Mouse (Mus musculus) liver, embryonic 12.5 days (tissue): ENCODE data around the gene Slit3. TPM values are rescaled to one million over a fixed set of nuclear protein-coding genes. Genes with fewer than 3 reads are reported as not detected.

ENCODE experiments used
- ATAC-seq: fragments of 200-750 bp; cut with Nextera tagmentation; 2 replicates; pipeline ENCODE4 v1.8.0; 2017; ENCODE audit warnings: moderate number of reproducible peaks, mild to moderate bottlenecking, moderate library complexity
- H3K27ac ChIP-seq: fragments of 300-500 bp; sonication (generic); 2 replicates; pipeline ENCODE4 v1.5.1; 2016; ENCODE audit warnings: mild to moderate bottlenecking
- H3K27me3 ChIP-seq: fragments of 300-500 bp; sonication (generic); replicated peaks from 2 replicates; pipeline ENCODE4 v1.6.1; 2016; ENCODE audit warnings: mild to moderate bottlenecking, moderate library complexity
- H3K36me3 ChIP-seq: fragments of 300-500 bp; sonication (generic); 2 replicates; pipeline ENCODE4 v1.6.1; 2016; ENCODE audit warnings: mild to moderate bottlenecking, moderate library complexity
- H3K4me1 ChIP-seq: fragments of 300-500 bp; sonication (generic); 2 replicates; pipeline ENCODE4 v1.6.1; 2016
- H3K4me2 ChIP-seq: fragments of 300-500 bp; sonication (generic); 2 replicates; pipeline ENCODE4 v1.6.1; 2016; ENCODE audit warnings: mild to moderate bottlenecking, moderate library complexity
- H3K4me3 ChIP-seq: fragments of 300-500 bp; sonication (generic); 2 replicates; pipeline ENCODE4 v1.5.1; 2016; ENCODE audit warnings: mild to moderate bottlenecking, moderate library complexity
- H3K9ac ChIP-seq: fragments of 300-500 bp; sonication (generic); 2 replicates; pipeline ENCODE4 v1.6.1; 2016; ENCODE audit warnings: mild to moderate bottlenecking, moderate library complexity
- H3K9me3 ChIP-seq: fragments of 300-500 bp; sonication (generic); replicated peaks from 2 replicates; pipeline ENCODE4 v1.6.1; 2016; ENCODE audit warnings: mild to moderate bottlenecking, moderate library complexity
- WGBS: fragments of 180-500 bp; shearing (Covaris S2); methylation state at CpG from one replicate; pipeline ENCODE4 v1.1.7; 2016; ENCODE audit not compliant: insufficient replicate concordance; 5-methylcytosine and 5-hydroxymethylcytosine counted together
- polyA plus RNA-seq: library from polyadenylated mRNA; unstranded; fragments of >200 nt; fragmentation: Nextera tagmentation; extraction: Ambion mirVana; gene quantifications from 2 replicates; pipeline ENCODE4 v1.2.1, GENCODE M21; 2016

The Slit3 gene
- polyA plus RNA-seq, 1 experiment from 2014 or later = 1.6 TPM

DNA sequence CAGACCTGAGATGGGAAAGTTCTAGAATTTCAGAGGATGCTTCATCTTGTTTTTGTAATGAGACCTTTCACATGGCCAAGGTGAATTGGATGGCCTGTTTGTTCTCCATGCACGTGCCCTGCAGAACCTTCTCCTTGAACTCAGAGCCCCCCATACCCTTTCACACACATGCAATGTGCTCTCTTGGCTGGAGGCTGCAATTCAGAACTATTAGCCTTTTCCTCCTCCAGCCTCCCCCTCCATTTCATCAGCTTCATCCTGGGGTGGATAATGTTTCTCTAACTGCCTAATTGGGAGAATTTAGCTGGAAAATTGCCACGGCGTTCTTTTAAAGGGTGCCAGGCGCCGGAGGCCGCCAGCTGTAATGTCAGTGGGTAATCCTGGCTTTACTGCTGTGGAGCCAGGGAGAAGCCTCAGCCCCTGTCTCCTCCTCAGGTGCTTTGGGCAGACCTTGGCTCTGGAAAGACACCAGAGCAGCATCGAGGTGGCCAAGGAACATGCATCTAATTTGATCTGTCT, 178.9 kb downstream of the Slit3 start:
- H3K9ac ChIP-seq = no peak overlapping the region
- ATAC-seq = no peak
- WGBS = 79% methylated on average over 7 of the region's 7 CpGs

DNA sequence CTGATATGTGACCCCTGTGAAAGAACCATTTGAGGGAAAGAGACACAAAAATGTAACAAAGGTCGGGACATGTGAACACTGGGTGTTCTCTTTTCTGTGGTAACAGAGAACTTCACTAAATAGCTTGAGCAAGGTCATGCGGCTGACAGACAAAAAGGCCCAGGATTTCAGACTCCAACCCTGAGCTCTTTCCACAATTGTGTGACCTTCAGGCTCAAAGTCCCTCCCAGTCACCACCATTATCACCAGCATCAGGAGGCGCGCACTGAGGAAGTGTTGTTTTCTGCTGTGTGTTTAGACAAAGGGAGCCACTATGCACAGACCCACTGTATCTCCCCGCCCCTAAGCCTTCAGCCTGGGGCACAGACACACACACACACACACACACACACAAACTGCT, 181.2 kb downstream of the Slit3 start:
- 69% methylated on average over 5 of the region's 5 CpGs for WGBS

More for the DNA sequence above, 178.9 kb downstream of the Slit3 start:
- Histone ChIP-seq H3K27me3 (no peaks in the 10 kb centered on the region), H3K4me1 (no peaks in the 10 kb centered on the region), H3K27ac (no peak overlapping the region), H3K4me2 (no peak overlapping the region), H3K9me3 (no peaks in the 10 kb centered on the region), H3K36me3 (no peaks in the 10 kb centered on the region), H3K4me3 (no peak overlapping the region)

DNA sequence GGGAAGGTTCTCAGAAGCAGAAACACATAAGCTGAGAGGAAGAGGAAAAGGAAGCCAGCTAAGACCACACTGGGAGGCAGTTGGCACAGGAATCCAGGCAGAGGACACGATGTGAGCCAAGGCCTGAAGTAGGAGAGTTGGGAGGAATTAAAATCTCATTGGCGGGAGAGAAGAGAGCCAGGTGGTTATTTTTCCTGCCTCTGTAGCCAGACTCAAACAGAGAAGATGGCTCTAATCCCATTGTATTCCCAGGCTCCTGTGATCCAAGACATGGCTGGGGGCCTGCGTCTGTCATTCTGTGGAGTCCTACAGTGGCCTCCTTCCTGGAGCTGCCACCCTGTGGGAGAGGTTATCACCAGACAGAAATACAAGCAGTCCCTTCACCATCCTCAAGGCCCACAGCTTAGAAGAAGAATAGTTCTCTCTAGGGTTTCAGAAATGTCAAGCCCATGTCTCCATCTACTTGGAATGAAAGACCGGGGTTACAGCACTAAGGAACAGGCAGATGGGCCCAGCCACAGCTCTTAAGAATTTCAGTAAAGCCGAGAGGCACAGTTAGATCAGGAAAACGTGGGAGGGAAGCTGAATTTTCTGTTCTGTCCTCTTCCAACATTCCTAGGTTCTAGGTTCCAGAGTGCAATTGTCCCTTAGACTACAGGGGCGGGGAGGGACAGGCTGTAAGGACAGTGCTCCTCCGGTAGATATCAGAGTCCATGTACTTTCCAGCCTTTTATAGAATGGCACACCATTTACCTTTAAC, 183.4 kb downstream of the Slit3 start:
- H3K36me3 ChIP-seq = no peaks in the 10 kb centered on the region

More for the DNA sequence above, 181.2 kb downstream of the Slit3 start:
- no peak overlapping the region for H3K4me2 ChIP-seq
- ATAC-seq = no peak
- H3K9ac ChIP-seq = no peak overlapping the region
- no peaks in the 10 kb centered on the region for H3K36me3 ChIP-seq
- H3K9me3 ChIP-seq = no peaks in the 10 kb centered on the region
- H3K27ac ChIP-seq = no peak overlapping the region
- no peaks in the 10 kb centered on the region for H3K4me1 ChIP-seq
- no peaks in the 10 kb centered on the region for H3K27me3 ChIP-seq
- H3K4me3 ChIP-seq = no peak overlapping the region

DNA sequence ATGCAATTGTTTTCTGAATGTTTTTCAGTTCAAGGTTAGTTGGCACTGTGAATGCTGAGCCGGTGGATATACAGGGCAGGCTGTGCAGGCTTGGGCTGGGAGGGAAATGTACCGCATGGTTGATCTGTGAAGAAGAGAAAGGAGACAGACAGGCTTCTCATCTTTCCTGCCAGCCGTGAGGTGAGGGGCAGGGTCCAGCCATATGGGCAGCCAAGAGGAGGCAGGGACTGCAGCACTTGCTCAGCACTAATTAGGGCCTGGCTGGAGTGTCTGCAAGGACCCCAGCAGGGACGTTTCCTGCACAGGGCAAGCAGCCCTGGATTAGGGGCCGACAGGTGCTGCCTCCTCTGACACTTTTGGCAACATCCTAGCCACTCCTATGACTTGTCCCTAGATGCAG, 184.1 kb downstream of the Slit3 start:
- ATAC-seq = no peak
- H3K36me3 ChIP-seq = no peaks in the 10 kb centered on the region
- H3K4me3 ChIP-seq = no peak overlapping the region
- no peaks in the 10 kb centered on the region for H3K27me3 ChIP-seq
- H3K4me1 ChIP-seq = no peaks in the 10 kb centered on the region
- H3K9ac ChIP-seq = no peak overlapping the region
- 61% methylated on average over 5 of the region's 5 CpGs for WGBS
- H3K4me2 ChIP-seq = no peak overlapping the region
- no peak overlapping the region for H3K27ac ChIP-seq
- no peaks in the 10 kb centered on the region for H3K9me3 ChIP-seq

More for the DNA sequence above, 183.4 kb downstream of the Slit3 start:
- Histone ChIP-seq H3K4me3 (no peak overlapping the region), H3K4me1 (no peaks in the 10 kb centered on the region), H3K27ac (no peak overlapping the region), H3K27me3 (no peaks in the 10 kb centered on the region), H3K9ac (no peak overlapping the region), H3K4me2 (no peak overlapping the region), H3K9me3 (no peaks in the 10 kb centered on the region)
- no peak for ATAC-seq
- 56% methylated on average over 8 of the region's 8 CpGs for WGBS

DNA sequence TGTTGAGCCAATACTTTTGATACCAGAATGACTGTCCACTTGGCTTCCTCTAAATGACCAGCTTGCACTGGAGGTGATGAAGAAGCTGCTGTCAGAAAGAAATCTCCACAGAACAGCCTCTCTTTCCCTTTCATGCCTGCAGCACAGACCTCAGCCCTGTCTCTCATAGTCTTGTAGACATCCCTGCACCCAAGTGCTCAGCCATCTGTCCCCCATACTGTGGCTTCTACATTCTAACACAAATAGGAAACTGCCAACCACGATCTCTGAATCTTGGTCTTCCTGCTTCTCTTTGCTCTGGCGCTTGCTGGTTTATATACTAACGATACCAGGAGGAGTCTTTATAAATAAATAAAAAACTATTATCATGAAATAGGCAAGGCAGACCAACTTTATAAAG, 184.9 kb downstream of the Slit3 start:
- Histone ChIP-seq H3K4me2 (no peak overlapping the region), H3K36me3 (no peaks in the 10 kb centered on the region), H3K27ac (no peak overlapping the region), H3K4me1 (no peaks in the 10 kb centered on the region), H3K9ac (no peak overlapping the region), H3K9me3 (no peaks in the 10 kb centered on the region), H3K4me3 (no peak overlapping the region), H3K27me3 (no peaks in the 10 kb centered on the region)
- ATAC-seq = no peak
- 42% methylated on average over 3 of the region's 3 CpGs for WGBS

DNA sequence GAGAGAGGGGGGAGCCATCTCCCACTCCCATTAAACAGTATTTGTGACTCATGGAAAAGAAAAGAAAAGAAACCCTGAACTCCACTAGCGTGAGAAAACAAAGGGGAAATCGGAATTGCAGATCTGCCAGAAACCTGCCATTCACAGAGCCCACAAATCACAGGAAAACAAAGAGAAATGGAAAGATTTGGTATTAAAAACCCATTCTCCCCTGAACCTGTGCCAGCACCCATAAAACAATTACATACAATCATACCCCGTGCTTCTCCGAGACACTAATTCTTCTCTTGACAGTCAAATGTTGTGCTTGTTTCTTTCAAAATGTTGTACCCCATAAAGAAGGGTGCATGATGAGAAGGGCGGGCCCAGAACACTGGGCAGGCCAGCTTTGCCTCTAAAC, 185.9 kb downstream of the Slit3 start:
- no peak for ATAC-seq

DNA sequence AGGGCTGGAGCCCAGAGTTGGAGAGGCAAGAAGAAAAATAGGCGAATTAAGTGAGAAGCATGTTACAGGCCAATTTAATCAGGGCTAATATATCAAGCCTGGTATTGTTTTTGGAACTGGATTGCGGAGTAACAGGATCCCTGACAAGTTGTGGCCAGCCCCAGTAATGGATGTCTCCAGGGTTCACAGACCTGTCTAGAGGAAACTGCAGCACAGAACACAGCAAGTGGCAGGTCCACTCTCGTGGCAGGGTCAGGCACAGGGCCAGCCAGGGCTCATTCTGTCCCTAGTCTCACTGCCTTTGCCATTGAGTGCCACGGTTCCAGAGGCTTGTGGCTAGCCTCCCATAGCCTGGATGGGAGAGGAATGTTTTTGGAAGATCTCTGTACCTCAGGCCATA, 187.0 kb downstream of the Slit3 start:
- H3K4me1 ChIP-seq = no peaks in the 10 kb centered on the region
- no peak overlapping the region for H3K27ac ChIP-seq
- H3K9me3 ChIP-seq = no peaks in the 10 kb centered on the region
- H3K4me2 ChIP-seq = no peak overlapping the region
- no peaks in the 10 kb centered on the region for H3K36me3 ChIP-seq
- 58% methylated on average over 4 of the region's 4 CpGs for WGBS
- no peaks in the 10 kb centered on the region for H3K27me3 ChIP-seq
- ATAC-seq = no peak
- no peak overlapping the region for H3K4me3 ChIP-seq
- H3K9ac ChIP-seq = no peak overlapping the region

More for the DNA sequence above, 185.9 kb downstream of the Slit3 start:
- Histone ChIP-seq H3K4me1 (no peaks in the 10 kb centered on the region), H3K4me2 (no peak overlapping the region), H3K36me3 (no peaks in the 10 kb centered on the region), H3K9ac (no peak overlapping the region), H3K27ac (no peak overlapping the region), H3K4me3 (no peak overlapping the region), H3K27me3 (no peaks in the 10 kb centered on the region), H3K9me3 (no peaks in the 10 kb centered on the region)
- WGBS = 62% methylated on average over 5 of the region's 5 CpGs

DNA sequence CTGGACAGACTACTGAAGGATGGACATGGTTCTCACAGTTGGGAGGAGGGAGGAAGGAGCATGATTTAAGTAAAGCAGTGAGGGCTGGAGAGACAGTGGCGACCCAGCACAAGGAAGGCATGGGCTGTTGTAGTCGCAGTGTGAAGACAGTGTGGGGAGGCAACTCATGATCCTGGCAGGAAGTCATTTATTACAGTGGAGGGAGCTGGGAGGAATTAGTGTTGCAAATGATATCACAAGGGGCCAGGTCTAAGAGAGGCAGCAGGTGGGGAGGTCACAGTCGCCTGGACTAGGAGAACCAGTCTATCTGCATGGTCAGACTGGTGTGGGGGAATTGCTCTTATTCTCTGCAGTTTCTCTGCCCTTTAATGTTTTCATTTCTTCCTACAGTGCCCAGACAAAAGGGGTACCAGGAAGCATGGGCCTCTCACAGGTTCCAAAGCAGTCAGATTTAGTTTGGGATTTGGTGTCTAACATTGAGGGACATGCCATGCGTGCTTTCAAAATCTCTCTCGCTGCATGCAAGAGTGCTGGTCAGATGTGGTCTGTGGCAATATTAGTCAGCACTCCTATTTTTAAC, 194.5 kb downstream of the Slit3 start:
- H3K4me1 ChIP-seq = no peaks in the 10 kb centered on the region
- no peaks in the 10 kb centered on the region for H3K36me3 ChIP-seq
- H3K27me3 ChIP-seq = no peaks in the 10 kb centered on the region
- no peak overlapping the region for H3K9ac ChIP-seq
- H3K4me3 ChIP-seq = no peak overlapping the region
- H3K9me3 ChIP-seq = no peaks in the 10 kb centered on the region
- H3K4me2 ChIP-seq = no peak overlapping the region
- 51% methylated on average over 5 of the region's 5 CpGs for WGBS
- ATAC-seq = no peak
- H3K27ac ChIP-seq = no peak overlapping the region

DNA sequence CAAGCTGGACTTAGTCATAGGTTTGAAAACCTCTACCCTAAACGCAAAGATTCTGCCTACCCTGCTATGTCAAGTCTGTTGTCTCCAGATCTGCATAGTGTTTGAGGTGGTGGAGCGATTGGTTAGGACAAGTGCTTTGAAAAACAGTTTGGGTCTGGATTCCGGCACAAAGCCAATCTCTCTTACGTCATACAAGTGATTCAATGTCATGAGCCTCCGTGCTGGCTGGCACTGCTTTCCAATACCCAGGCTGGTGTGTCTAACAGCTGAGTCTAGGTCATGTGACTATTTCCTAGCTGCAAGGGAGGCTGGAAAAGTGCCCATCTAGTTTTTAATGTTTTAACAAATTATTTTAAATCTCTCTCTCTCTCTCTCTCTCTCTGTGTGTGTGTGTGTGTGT, 196.2 kb downstream of the Slit3 start:
- no peak for ATAC-seq
- Histone ChIP-seq H3K36me3 (no peaks in the 10 kb centered on the region), H3K27ac (no peak overlapping the region), H3K9ac (no peak overlapping the region), H3K4me3 (no peak overlapping the region), H3K4me1 (no peaks in the 10 kb centered on the region), H3K27me3 (no peaks in the 10 kb centered on the region), H3K9me3 (no peaks in the 10 kb centered on the region), H3K4me2 (no peak overlapping the region)
- WGBS = 72% methylated on average over 5 of the region's 5 CpGs

DNA sequence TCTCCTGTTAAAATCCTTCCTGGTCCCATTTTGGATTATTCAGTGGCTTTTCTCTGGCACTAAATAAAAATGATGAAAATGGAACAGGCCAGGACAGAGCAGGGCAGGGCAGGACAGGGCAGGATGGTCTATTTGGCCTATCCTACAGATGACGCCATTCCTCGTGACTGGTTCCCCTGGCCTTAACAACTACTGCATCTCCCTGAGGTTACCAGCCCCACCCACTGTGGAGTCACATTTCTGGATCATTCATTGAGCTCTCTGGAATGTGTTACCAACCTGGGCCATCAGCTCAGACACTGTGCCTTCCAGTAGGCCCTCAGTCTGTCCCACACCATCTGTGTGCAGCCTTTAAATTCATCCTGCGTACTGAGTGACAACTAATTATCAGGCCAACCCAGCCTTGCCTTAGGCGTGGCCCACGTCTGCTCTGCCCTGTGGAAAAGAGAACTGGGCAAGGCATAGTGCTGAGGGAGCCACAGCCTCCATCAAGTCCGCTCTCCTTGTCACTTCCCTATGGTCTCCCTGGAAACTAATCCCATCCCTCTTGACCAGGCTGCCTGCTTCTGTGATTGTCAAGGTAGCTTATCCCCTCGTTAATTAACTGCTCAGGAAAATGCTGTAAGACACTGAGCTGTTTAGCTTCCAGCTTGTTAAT, 196.9 kb downstream of the Slit3 start:
- 64% methylated on average over 7 of the region's 7 CpGs for WGBS
- Histone ChIP-seq H3K9me3 (no peaks in the 10 kb centered on the region), H3K4me1 (no peaks in the 10 kb centered on the region), H3K4me3 (no peak overlapping the region), H3K4me2 (no peak overlapping the region), H3K27ac (no peak overlapping the region), H3K9ac (no peak overlapping the region), H3K36me3 (no peaks in the 10 kb centered on the region), H3K27me3 (no peaks in the 10 kb centered on the region)
- no peak for ATAC-seq

DNA sequence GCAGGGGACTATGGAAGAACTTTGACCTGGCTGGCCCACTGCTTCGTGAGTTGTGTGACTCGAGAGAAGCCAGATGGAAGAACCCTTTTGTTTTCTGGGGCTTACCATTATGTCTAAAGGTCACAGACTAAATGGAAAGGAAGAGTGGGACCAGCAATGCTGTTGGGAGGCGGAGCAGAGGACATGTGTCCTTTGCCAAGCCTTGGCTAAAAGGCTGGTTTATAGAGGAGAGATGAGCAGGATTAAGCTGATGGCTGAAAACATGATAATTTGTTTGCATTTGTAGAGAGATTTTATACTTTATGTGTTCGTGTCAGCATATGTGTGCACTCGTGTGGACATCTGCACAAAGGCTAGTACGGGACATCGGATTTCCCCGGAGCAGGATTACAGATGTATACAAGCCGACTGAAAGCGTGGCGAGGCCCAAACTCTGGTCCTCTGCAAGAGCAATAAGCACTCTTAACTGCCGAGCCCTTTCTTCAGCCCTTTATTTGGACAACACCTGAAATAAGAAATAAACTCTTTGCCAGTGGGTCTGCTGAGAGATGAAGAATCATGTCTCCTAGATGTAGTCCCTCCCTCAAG, 197.5 kb downstream of the Slit3 start:
- no peak overlapping the region for H3K4me2 ChIP-seq
- H3K27ac ChIP-seq = no peak overlapping the region
- H3K4me1 ChIP-seq = no peaks in the 10 kb centered on the region
- ATAC-seq = no peak
- H3K4me3 ChIP-seq = no peak overlapping the region
- WGBS = 77% methylated on average over 12 of the region's 12 CpGs
- H3K9me3 ChIP-seq = no peaks in the 10 kb centered on the region
- no peak overlapping the region for H3K9ac ChIP-seq
- no peaks in the 10 kb centered on the region for H3K27me3 ChIP-seq
- no peaks in the 10 kb centered on the region for H3K36me3 ChIP-seq

DNA sequence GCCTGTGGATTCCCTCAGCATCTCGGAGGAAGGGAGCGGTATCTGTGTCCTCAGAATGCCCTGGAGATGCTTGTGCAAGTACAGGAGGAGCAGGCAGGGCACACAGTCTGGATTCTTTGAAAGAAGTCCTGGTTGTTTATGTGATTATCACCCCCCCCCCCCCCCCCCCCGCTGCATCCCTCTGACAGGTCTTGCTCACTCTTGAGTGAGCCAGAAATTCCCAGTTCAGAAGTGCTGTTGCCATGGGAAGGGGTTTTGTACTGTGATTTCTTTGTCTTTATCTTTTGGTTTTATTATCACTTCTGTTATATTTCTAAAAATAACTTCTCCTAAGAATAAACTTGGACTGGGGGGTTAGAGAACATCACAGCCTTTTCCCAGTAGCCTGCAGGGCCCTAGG, 199.5 kb downstream of the Slit3 start:
- Histone ChIP-seq H3K4me3 (no peak overlapping the region), H3K27me3 (no peaks in the 10 kb centered on the region), H3K4me2 (no peak overlapping the region), H3K36me3 (no peaks in the 10 kb centered on the region), H3K9ac (no peak overlapping the region), H3K9me3 (no peaks in the 10 kb centered on the region), H3K4me1 (no peaks in the 10 kb centered on the region), H3K27ac (no peak overlapping the region)
- no peak for ATAC-seq
- WGBS = 70% methylated on average over 3 of the region's 3 CpGs
